Mouse (Mus musculus): ENCODE measurements around the gene Gm2030. TPM values are rescaled to one million over a fixed set of nuclear protein-coding genes. Genes with fewer than 3 reads are reported as not detected.

Gene Gm2030
- polyA plus RNA-seq (2014; fragmentation: Illumina TruSeq; extraction: RNeasy Lipid Tissue Mini Kit (QIAGEN cat#74804); ENCODE audit: low read depth, low replicate concordance), result not detected

DNA sequence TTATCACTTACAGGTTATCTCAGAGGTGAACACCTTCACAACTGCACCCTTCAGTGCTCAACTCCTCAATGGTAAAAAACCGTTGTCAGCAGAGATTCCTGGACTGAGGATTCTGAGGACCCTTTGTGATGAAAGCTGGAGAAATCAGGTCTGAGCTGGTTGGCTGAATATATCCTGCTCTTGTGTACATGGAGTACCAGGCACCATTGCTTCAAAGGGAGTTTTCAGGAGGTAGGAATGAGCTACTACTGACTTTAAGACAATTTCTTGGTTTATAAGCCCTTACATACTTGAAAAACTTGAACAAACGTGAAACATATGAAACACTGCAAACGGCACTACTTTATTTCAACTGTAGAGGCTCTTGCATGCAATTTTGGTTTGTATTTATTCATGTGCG, at the start of gene Gm2030:
Gene Gm2030, minus strand, starts transcription at position 101 of the 400 bp plus-strand sequence.

Other genes with a start within 250 kb of the Gm2030 start
- gene Gm2012, start 78.7 kb downstream of the Gm2030 start, polyA plus RNA-seq (2014; fragmentation: Illumina TruSeq; extraction: RNeasy Lipid Tissue Mini Kit (QIAGEN cat#74804); ENCODE audit: low read depth, low replicate concordance), result not detected
- not detected for gene Slx, start 235.5 kb upstream of the Gm2030 start, polyA plus RNA-seq (2014; fragmentation: Illumina TruSeq; extraction: RNeasy Lipid Tissue Mini Kit (QIAGEN cat#74804); ENCODE audit: low read depth, low replicate concordance)